Mouse (Mus musculus) kidney, embryonic 14.5 days (tissue): ENCODE results near the gene Tmem151a. TPM values are rescaled to one million over a fixed set of nuclear protein-coding genes. Genes with fewer than 3 reads are reported as not detected.
"Not testable (repeated sequence)": the region's sequence is repeated elsewhere in the genome, so short reads cannot be mapped to it uniquely, and the experiment has no call there.

ENCODE experiments used
- ATAC-seq: fragments of 200-750 bp; cut with Nextera tagmentation; 2 replicates; pipeline ENCODE4 v1.8.0; 2017; ENCODE audit warnings: moderate number of reproducible peaks, mild to moderate bottlenecking, moderate TSS enrichment, moderate library complexity; ENCODE audit not compliant: low FRiP score, low TSS enrichment
- H3K27ac ChIP-seq: fragments of 300-500 bp; sonication (generic); 2 replicates; pipeline ENCODE4 v1.5.1; 2014; ENCODE audit warnings: low read depth, mild to moderate bottlenecking, low read length, moderate library complexity, mixed read lengths
- H3K27me3 ChIP-seq: fragments of 300-500 bp; sonication (generic); 2 replicates; pipeline ENCODE4 v1.6.1; 2014; ENCODE audit warnings: mild to moderate bottlenecking, low read length; ENCODE audit not compliant: control insufficient read depth, insufficient read depth
- H3K36me3 ChIP-seq: fragments of 300-500 bp; sonication (generic); 2 replicates; pipeline ENCODE4 v1.6.1; 2014; ENCODE audit warnings: low read length, mixed read lengths; ENCODE audit not compliant: control insufficient read depth, insufficient read depth
- H3K4me1 ChIP-seq: fragments of 300-500 bp; sonication (generic); 2 replicates; pipeline ENCODE4 v1.6.1; 2014; ENCODE audit warnings: low read length, mixed read lengths; ENCODE audit not compliant: control insufficient read depth, insufficient read depth
- H3K4me2 ChIP-seq: fragments of 300-500 bp; sonication (generic); replicated peaks from 2 replicates; pipeline ENCODE4 v1.6.1; 2014; ENCODE audit warnings: low read depth, mild to moderate bottlenecking, low read length
- H3K4me3 ChIP-seq: fragments of 300-500 bp; sonication (generic); 2 replicates; pipeline ENCODE4 v1.5.1; 2014; ENCODE audit warnings: mild to moderate bottlenecking, low read length
- H3K9ac ChIP-seq: fragments of 300-500 bp; sonication (generic); 2 replicates; pipeline ENCODE4 v1.6.1; 2014; ENCODE audit warnings: low read depth, mild to moderate bottlenecking, low read length, moderate library complexity
- H3K9me3 ChIP-seq: fragments of 300-500 bp; sonication (generic); 2 replicates; pipeline ENCODE4 v1.6.1; 2016; ENCODE audit warnings: low read length; ENCODE audit not compliant: control insufficient read depth
- WGBS: fragments of 180-500 bp; shearing (Covaris S2); extraction: QIAGEN DNeasy Blood & Tissue Kit; methylation state at CpG from one replicate; pipeline ENCODE4 v1.1.7; 2014; 5-methylcytosine and 5-hydroxymethylcytosine counted together
- polyA plus RNA-seq: library from polyadenylated mRNA; unstranded; fragments of >200 nt; fragmentation: Nextera tagmentation; extraction: Ambion mirVana; gene quantifications from 2 replicates; pipeline ENCODE4 v1.2.1, GENCODE M21; 2014

Tmem151a gene
- polyA plus RNA-seq, 1 experiment from 2014 or later: 1.7 TPM

DNA sequence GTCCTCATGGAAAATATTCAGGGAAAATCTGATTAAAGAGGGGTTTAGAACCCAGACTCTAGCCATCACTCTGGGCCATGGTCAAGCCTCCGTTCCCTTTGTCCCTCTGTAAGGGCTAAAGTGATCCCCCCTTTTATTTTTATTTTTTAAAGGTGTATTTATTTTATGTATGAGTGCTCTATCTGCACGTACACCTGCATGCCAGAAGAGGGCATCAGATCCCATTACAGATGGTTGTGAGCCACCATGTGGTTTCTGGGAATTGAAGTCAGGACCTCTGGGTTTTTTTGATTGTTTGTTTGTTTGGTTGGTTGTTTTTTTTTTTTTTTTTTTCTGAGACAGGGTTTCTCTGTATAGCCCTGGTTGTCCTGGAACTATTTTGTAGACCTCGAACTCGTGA is 1.2 kb upstream of the Tmem151a start:
- not testable (repeated sequence) for H3K9ac ChIP-seq

DNA sequence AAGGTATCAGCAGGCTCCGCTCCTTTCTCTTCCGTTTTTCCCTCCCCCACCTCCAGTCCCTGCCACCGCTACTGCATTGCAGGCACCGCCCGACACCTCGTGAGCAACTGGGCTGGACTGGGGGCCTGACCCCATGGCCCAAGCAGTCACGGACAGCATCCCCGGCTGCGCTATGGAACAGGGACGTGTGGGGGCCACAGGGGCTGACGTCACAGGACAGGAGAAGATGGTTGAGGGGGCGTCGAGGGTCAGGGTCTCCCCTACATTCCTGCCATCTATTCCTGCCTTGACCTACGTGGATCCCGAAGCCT is 542 bp downstream of the Tmem151a start:
- peaks cover 2% of the 10 kb centered on the region; the same call in 1 of the 2 replicates for H3K36me3 ChIP-seq
- H3K27ac ChIP-seq: no peak overlapping the region
- no peak overlapping the region for H3K9ac ChIP-seq
- H3K4me3 ChIP-seq: peak overlapping the region; percentile 51
- H3K4me2 ChIP-seq: peak overlapping the region; percentile 67
- no peaks in the 10 kb centered on the region for H3K9me3 ChIP-seq
- H3K4me1 ChIP-seq: peaks cover 13% of the 10 kb centered on the region; the same call in 1 of the 2 replicates
- WGBS: 3% methylated on average over 15 of the region's 15 CpGs
- no peak for ATAC-seq
- peaks cover 67% of the 10 kb centered on the region for H3K27me3 ChIP-seq

More for the DNA sequence above, 1.2 kb upstream of the Tmem151a start:
- H3K9me3 ChIP-seq, H3K4me3 ChIP-seq, H3K4me2 ChIP-seq, ATAC-seq, H3K27ac ChIP-seq: not testable (repeated sequence)
- peaks cover 49% of the 10 kb centered on the region for H3K27me3 ChIP-seq
- WGBS: 52% methylated on average over 4 of the region's 4 CpGs
- H3K4me1 ChIP-seq: peaks cover 13% of the 10 kb centered on the region; the same call in 1 of the 2 replicates
- peaks cover 15% of the 10 kb centered on the region for H3K36me3 ChIP-seq

DNA sequence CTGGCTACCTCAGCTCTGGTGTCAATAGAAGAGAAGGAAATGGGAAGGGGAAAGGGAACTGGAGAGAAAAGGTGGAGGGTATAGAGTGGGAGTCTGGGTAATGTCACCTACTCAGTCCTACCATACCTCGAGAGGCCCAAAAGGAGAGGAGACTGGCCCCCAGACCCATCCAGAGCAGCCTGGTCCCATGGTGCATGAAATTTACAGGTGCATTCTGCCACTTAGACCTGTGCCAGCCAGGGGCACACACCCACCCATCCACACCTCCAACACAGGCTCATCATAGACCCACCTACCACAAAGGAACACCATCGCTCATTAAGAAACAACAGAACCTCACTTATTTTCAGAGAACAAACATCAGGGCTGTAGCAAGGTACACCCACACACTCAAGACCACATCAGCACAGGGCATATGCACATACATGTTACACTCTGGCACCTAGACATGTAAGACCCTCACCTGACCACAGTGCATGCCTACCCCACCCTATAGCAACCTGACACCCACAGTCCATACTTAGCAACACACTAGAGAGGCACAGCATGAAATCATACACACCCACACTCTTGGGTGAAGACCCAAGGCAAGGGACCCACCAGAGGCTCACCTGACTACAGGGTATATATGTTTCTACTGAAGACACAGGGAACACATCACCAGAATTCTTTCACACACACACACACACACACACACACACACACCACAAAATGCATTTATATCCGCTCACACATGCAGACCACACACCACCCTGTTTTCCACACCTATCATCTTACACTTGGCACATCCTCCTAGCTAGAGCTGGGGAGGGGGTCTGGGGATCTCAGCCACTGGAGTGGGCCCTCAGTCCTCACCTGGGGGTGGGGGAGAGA is 1.1 kb downstream of the Tmem151a start:
- no peak overlapping the region for H3K27ac ChIP-seq
- no peak for ATAC-seq
- peak overlapping the region; percentile 51 for H3K4me3 ChIP-seq
- no peaks in the 10 kb centered on the region for H3K9me3 ChIP-seq
- H3K4me2 ChIP-seq: no peak overlapping the region
- peaks cover 67% of the 10 kb centered on the region for H3K27me3 ChIP-seq
- H3K9ac ChIP-seq: no peak overlapping the region
- peaks cover 13% of the 10 kb centered on the region; the same call in 1 of the 2 replicates for H3K4me1 ChIP-seq
- H3K36me3 ChIP-seq: no peaks in the 10 kb centered on the region
- WGBS: 62% methylated on average over 3 of the region's 3 CpGs

DNA sequence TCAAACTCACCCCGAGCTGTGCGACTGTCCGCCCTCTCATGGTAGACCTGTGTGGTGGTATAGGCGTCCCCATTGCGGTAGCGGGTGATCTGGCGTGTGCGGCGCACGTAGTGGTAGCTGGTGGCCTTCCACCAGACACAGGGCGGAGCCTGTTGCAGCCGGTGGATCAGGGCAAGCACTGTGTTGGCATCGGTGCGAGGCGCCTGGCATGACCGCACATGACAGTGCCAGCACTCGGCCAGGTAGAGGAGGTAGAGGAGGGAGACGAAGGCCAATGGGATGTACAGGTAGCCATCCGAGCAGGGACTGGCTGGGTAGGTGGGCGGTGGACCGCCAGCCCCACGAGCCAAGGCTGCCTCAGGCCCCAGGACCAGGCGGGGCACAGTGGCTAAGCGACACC is 2.7 kb downstream of the Tmem151a start:
- no peaks in the 10 kb centered on the region for H3K9me3 ChIP-seq
- H3K36me3 ChIP-seq: no peaks in the 10 kb centered on the region
- H3K4me1 ChIP-seq: 0 out of 2 replicates have a peak, but pooled peaks cover 7% of the 10 kb centered on the region
- H3K27ac ChIP-seq: no peak overlapping the region
- H3K4me3 ChIP-seq: no peak overlapping the region
- H3K27me3 ChIP-seq: peaks cover 67% of the 10 kb centered on the region
- H3K4me2 ChIP-seq: no peak overlapping the region
- no peak overlapping the region for H3K9ac ChIP-seq
- WGBS: 66% methylated on average over 24 of the region's 24 CpGs
- ATAC-seq: no peak

DNA sequence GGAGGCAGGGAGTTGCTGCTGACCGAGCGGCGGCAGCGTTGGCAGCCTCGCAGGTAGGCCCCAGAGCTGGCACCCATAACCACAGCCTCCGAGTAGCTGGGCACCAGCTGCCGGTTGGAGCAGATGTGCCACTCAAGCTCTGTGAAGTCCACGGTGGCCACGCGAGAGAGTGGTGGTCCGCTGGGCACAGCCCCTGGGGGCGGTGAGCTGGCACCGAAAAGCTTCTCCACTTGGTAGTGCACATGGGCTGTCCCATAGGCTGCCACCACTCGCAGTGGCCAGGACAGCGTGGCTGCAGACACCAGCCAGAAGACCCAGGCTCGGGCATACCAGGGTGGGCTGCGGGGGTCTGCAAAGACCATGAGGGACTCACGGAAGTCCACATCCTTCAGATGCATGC is 3.3 kb downstream of the Tmem151a start:
- ATAC-seq: no peak
- Histone ChIP-seq H3K27me3 (peaks cover 67% of the 10 kb centered on the region), H3K27ac (no peak overlapping the region), H3K9me3 (no peaks in the 10 kb centered on the region), H3K4me1 (0 out of 2 replicates have a peak, but pooled peaks cover 3% of the 10 kb centered on the region), H3K4me3 (no peak overlapping the region), H3K9ac (no peak overlapping the region), H3K4me2 (no peak overlapping the region), H3K36me3 (no peaks in the 10 kb centered on the region)
- 72% methylated on average over 15 of the region's 18 CpGs for WGBS

DNA sequence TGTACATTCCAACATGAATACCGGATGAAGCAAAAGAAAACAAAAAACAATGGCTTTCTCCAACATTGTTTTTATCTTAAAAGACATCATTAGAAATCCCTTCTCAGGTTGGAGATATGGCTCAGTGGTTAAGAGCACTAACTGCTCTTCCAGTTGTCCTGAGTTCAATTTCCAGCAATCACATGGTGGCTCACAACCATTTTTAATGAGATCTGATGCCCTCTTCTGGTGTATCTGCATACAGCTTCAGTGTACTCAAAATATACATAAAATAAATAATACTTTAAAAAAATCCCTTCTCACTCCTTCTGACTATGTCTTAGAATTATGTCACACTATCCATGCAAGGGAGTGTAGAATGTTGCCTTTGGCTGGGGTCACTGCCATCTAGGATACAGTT is 6.1 kb downstream of the Tmem151a start:
- ATAC-seq: no peak
- Histone ChIP-seq H3K9me3 (no peaks in the 10 kb centered on the region), H3K27me3 (peaks cover 49% of the 10 kb centered on the region), H3K4me1 (no peaks in the 10 kb centered on the region), H3K4me3 (no peak overlapping the region), H3K9ac (no peak overlapping the region), H3K36me3 (no peaks in the 10 kb centered on the region), H3K27ac (no peak overlapping the region), H3K4me2 (no peak overlapping the region)
- 100% methylated on average over 1 of the region's 1 CpGs for WGBS

DNA sequence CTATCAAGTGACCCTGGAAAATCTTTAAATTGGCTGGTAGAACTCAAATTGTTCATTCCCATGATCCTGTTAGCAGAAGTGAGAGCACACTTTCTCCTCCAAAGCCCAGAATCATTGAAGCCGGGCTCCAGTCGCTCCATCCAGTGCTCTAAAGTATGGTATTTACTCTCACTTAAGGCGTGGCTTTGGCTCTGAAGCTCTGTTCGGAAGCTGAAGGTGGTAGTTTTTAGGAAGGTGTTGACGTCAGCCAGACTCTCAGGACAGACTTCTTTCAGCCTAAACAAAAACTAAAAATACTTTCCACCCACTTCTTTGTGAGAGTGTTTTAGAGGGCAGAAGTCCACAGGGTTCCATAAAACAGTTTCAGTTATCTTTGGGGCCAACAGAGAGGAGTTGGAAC is 11.8 kb downstream of the Tmem151a start:
- H3K9me3 ChIP-seq: no peaks in the 10 kb centered on the region
- 38% methylated on average over 5 of the region's 5 CpGs for WGBS
- no peak overlapping the region for H3K4me3 ChIP-seq
- peaks cover 22% of the 10 kb centered on the region for H3K4me1 ChIP-seq
- H3K36me3 ChIP-seq: no peaks in the 10 kb centered on the region
- H3K27me3 ChIP-seq: peaks cover 8% of the 10 kb centered on the region
- H3K4me2 ChIP-seq: no peak overlapping the region
- H3K27ac ChIP-seq: no peak overlapping the region
- no peak for ATAC-seq
- 0 out of 2 replicates have a peak overlapping the region, but pooled peaks have one; percentile 14 for H3K9ac ChIP-seq

DNA sequence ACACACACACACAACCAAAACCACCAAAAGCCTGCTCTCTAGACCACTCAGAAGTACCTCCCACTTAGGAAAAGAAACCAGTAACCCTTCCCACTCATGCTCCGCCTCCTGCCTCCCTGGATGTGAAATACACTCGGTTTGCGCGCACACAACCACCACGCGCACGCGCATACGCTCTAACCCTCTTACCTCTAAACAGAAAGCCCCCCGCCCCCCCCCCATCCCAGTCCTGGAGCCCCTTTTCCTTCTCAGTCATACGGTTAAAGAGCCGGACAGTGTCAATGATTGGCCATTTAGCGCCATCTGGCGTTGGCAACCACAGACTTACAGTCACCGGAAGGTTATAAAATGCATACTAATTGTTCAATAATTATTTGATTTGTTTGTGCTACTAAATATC is 12.3 kb downstream of the Tmem151a start:
- Histone ChIP-seq H3K27me3 (peaks cover 12% of the 10 kb centered on the region), H3K4me1 (peaks cover 26% of the 10 kb centered on the region), H3K4me3 (peak overlapping the region; percentile 46), H3K27ac (peak overlapping the region; percentile 64), H3K9me3 (no peaks in the 10 kb centered on the region), H3K9ac (no peak overlapping the region; the same call in 1 of the 2 replicates), H3K36me3 (no peaks in the 10 kb centered on the region), H3K4me2 (peak overlapping the region; percentile 52)
- peak; percentile 21; the same call in 1 of the 2 replicates for ATAC-seq
- WGBS: 1% methylated on average over 15 of the region's 15 CpGs

DNA sequence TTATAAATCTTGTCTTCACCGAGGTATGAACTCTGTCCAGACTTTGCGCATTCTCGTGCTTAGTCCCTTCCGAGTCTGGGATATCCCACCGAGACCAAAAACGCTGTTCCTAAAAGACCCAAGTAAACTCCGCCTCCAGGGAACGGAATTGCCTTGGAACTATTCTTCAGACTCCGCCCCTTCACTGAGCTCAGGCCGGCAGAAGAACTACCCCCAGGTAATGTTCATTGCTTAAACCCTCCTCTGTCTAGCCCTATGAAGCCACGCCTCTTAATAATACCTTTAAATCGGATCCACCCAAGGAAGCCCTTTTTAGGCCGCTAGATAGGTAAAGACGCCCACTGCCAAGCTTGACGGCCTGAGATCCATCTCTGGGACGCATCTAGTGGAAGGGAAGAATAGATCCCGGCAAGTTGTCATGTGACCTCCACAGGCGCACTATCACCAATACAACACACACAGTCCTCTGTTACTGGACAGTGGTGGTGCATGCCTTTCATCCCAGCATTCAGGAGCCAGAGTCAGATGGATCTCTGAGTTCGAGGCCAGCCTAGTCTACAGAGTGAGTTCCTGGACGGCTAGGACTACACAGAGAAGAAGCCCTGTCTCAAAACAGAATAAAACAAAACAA is 12.8 kb downstream of the Tmem151a start:
- peak overlapping the region; percentile 46 for H3K4me3 ChIP-seq
- peak; percentile 24 for ATAC-seq
- peaks cover 12% of the 10 kb centered on the region for H3K27me3 ChIP-seq
- H3K27ac ChIP-seq: peak overlapping the region; percentile 64
- H3K4me2 ChIP-seq: peak overlapping the region; percentile 52
- 2% methylated on average over 20 of the region's 20 CpGs for WGBS
- peak overlapping the region; percentile 51; the same call in 1 of the 2 replicates for H3K9ac ChIP-seq
- no peaks in the 10 kb centered on the region for H3K9me3 ChIP-seq
- peaks cover 29% of the 10 kb centered on the region for H3K4me1 ChIP-seq
- H3K36me3 ChIP-seq: no peaks in the 10 kb centered on the region
